Mouse (Mus musculus) layer of hippocampus, adult 18-20 months (tissue): ENCODE measurements around the gene Dnajb4. TPM values are rescaled to one million over a fixed set of nuclear protein-coding genes. Genes with fewer than 3 reads are reported as not detected.
"Not testable (repeated sequence)": the region's sequence is repeated elsewhere in the genome, so short reads cannot be mapped to it uniquely, and the experiment has no call there.

Source experiments
- DNase-seq, 2 experiments: peaks; one replicate each; pipeline ENCODE4 v3.0.0; 2022; ENCODE audit warnings: low spot score in 2 of 2
- total RNA-seq, 2 experiments: library from RNA; stranded (reverse); gene quantifications; 2 replicates each; pipeline ENCODE4 v1.2.3; 2021

The Dnajb4 gene
- total RNA-seq, 2 experiments from 2014 or later, result 68.7 to 75.7 TPM

GRCm38 (mm10) chr3:152209177-152209966, 730 bp downstream of the Dnajb4 start:
- no peak for DNase-seq

GRCm38 (mm10) chr3:152208096-152208885, 1.8 kb downstream of the Dnajb4 start:
- no peak for DNase-seq

GRCm38 (mm10) chr3:152207156-152207555, 2.9 kb downstream of the Dnajb4 start:
- DNase-seq, result no peak

- no peak for DNase-seq
Observed at GRCm38 (mm10) chr3:152204577-152204976, 5.5 kb downstream of the Dnajb4 start.

GRCm38 (mm10) chr3:152203996-152204395, 6.1 kb downstream of the Dnajb4 start:
- no peak for DNase-seq

GRCm38 (mm10) chr3:152203411-152203810, 6.7 kb downstream of the Dnajb4 start:
- no peak for DNase-seq

GRCm38 (mm10) chr3:152202942-152203341, 7.2 kb downstream of the Dnajb4 start:
- DNase-seq, result no peak

GRCm38 (mm10) chr3:152201651-152202050, 8.5 kb downstream of the Dnajb4 start:
- DNase-seq, result no peak

GRCm38 (mm10) chr3:152201181-152201580, 8.9 kb downstream of the Dnajb4 start:
- DNase-seq, result no peak

- no peak for DNase-seq
Observed at GRCm38 (mm10) chr3:152199125-152199524, 11.0 kb downstream of the Dnajb4 start.

GRCm38 (mm10) chr3:152197246-152197645, 12.9 kb downstream of the Dnajb4 start:
- DNase-seq, result not testable (repeated sequence)

GRCm38 (mm10) chr3:152193635-152194097, 16.4 kb downstream of the Dnajb4 start:
- peak; percentile 87 to 95 for DNase-seq

GRCm38 (mm10) chr3:152193177-152193576, 16.9 kb downstream of the Dnajb4 start:
- no peak for DNase-seq

GRCm38 (mm10) chr3:152192238-152192931, 17.7 kb downstream of the Dnajb4 start:
- DNase-seq, result peak in 1 of 2 experiments; percentile 30

- DNase-seq, result no peak
Observed at GRCm38 (mm10) chr3:152191791-152192237, 18.3 kb downstream of the Dnajb4 start.

- DNase-seq, result no peak
Observed at GRCm38 (mm10) chr3:152190679-152191477, 19.2 kb downstream of the Dnajb4 start.

GRCm38 (mm10) chr3:152189306-152189705, 20.8 kb downstream of the Dnajb4 start:
- DNase-seq, result no peak

- DNase-seq, result no peak
Observed at GRCm38 (mm10) chr3:152186106-152186505, 24.0 kb downstream of the Dnajb4 start.

GRCm38 (mm10) chr3:152183522-152183921, 26.6 kb downstream of the Dnajb4 start:
- DNase-seq, result no peak

GRCm38 (mm10) chr3:152180624-152181023, 29.5 kb downstream of the Dnajb4 start:
- no peak for DNase-seq

- no peak for DNase-seq
Observed at GRCm38 (mm10) chr3:152179285-152179684, 30.8 kb downstream of the Dnajb4 start.
